Mouse (Mus musculus) forebrain, postnatal 0 days (tissue): ENCODE data around the gene Gdf15. TPM values are rescaled to one million over a fixed set of nuclear protein-coding genes. Genes with fewer than 3 reads are reported as not detected.

Experiments
- ATAC-seq: fragments of 200-750 bp; cut with Nextera tagmentation; 2 replicates; pipeline ENCODE4 v1.8.0; 2017; ENCODE audit warnings: mild to moderate bottlenecking, moderate library complexity
- DNase-seq: peaks from one replicate; pipeline ENCODE4 v3.0.0-alpha.2; 2015
- H3K27ac ChIP-seq: fragments of 300-500 bp; sonication (generic); 2 replicates; pipeline ENCODE4 v1.5.1; 2014; ENCODE audit warnings: low read depth, mild to moderate bottlenecking, antibody characterized with exemption, low read length, moderate library complexity, mixed read lengths
- H3K27me3 ChIP-seq: fragments of 300-500 bp; sonication (generic); 2 replicates; pipeline ENCODE4 v1.6.1; 2014; ENCODE audit warnings: mild to moderate bottlenecking, low read length, mixed read lengths; ENCODE audit not compliant: insufficient read depth
- H3K36me3 ChIP-seq: fragments of 300-500 bp; sonication (generic); 2 replicates; pipeline ENCODE4 v1.6.1; 2014; ENCODE audit warnings: mild to moderate bottlenecking, moderate library complexity; ENCODE audit not compliant: insufficient read depth
- H3K4me1 ChIP-seq: fragments of 300-500 bp; sonication (generic); 2 replicates; pipeline ENCODE4 v1.6.1; 2014; ENCODE audit warnings: antibody characterized with exemption; ENCODE audit not compliant: insufficient read depth
- H3K4me2 ChIP-seq: fragments of 300-500 bp; sonication (generic); 2 replicates; pipeline ENCODE4 v1.6.1; 2014; ENCODE audit warnings: low read depth, mild to moderate bottlenecking, moderate library complexity
- H3K4me3 ChIP-seq: fragments of 300-500 bp; sonication (generic); 2 replicates; pipeline ENCODE4 v1.5.1; 2014; ENCODE audit warnings: low read depth, low read length, mixed read lengths
- H3K9ac ChIP-seq: fragments of 300-500 bp; sonication (generic); 2 replicates; pipeline ENCODE4 v1.6.1; 2014; ENCODE audit warnings: mild to moderate bottlenecking
- H3K9me3 ChIP-seq: fragments of 300-500 bp; sonication (generic); 2 replicates; pipeline ENCODE4 v1.6.1; 2016; ENCODE audit warnings: low read length
- CTCF ChIP-seq: sonication (generic); IDR thresholded peaks from 2 replicates; pipeline ENCODE4 v1.5.1; 2016; ENCODE audit warnings: antibody characterized with exemption, control low read depth, low read depth
- WGBS: fragments of 180-500 bp; shearing (Covaris S2); extraction: QIAGEN DNeasy Blood & Tissue Kit; methylation state at CpG from one replicate; pipeline ENCODE4 v1.1.7; 2014; 5-methylcytosine and 5-hydroxymethylcytosine counted together
- polyA plus RNA-seq: library from polyadenylated mRNA; unstranded; fragments of >200 nt; fragmentation: Nextera tagmentation; extraction: Ambion mirVana; gene quantifications from 2 replicates; pipeline ENCODE4 v1.2.1, GENCODE M21; 2015
- total RNA-seq: library from RNA; depleted of rRNA; stranded (reverse); fragments of >200 nt; gene quantifications from 2 replicates; pipeline ENCODE4 v1.2.3, GENCODE M21; 2014; rRNA removed

The Gdf15 gene
- total RNA-seq (0.90 TPM in 1 of 2 replicates, not detected in the other), polyA plus RNA-seq (0.18 and 0.26 TPM in 2 replicates)

- DNase-seq (no peak), ATAC-seq (no peak)
- TF ChIP-seq CTCF: no peak
- Histone ChIP-seq H3K27me3 (no peaks in the 10 kb centered on the region; the same call in 1 of the 2 replicates), H3K4me1 (0 out of 2 replicates have a peak, but pooled peaks cover 3% of the 10 kb centered on the region), H3K9me3 (no peaks in the 10 kb centered on the region), H3K4me3 (no peak within 1 kb of the TSS), H3K27ac (no peak within 1 kb of the TSS), H3K4me2 (no peak within 1 kb of the TSS), H3K9ac (no peak within 1 kb of the TSS; the same call in 1 of the 2 replicates), H3K36me3 (no peaks in the 10 kb centered on the region)
- WGBS: 85% methylated on average over 6 of the region's 6 CpGs
Measured at GRCm38 (mm10) chr8:70632346-70632892, at the start of gene Gdf15. Gdf15 (minus strand) TSS chr8:70632456.

DNA sequence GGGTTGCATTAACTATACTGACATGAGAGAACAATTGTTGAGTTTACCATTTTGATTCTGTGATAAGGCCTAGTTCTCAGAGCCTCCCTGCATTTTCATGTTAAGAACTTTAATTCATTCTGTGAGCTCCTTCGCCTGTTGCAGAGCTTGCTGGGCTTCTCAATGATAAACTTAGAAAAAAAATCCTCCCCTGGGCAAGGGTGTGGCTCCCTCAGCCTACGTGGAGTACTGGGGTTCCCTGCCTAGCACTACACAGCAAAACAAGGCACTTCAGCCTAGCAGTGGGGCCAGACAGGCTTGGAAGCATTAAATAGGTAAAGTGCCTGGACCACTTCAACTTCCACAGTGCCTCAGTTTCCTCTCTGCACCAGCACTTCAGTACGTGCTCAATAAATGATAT, 49.2 kb upstream of the Gdf15 start:
- DNase-seq (no peak), ATAC-seq (no peak)
- Histone ChIP-seq H3K27ac (no peak overlapping the region), H3K36me3 (peaks cover 24% of the 10 kb centered on the region), H3K9ac (no peak overlapping the region), H3K4me1 (no peaks in the 10 kb centered on the region), H3K4me3 (no peak overlapping the region), H3K4me2 (no peak overlapping the region), H3K9me3 (no peaks in the 10 kb centered on the region), H3K27me3 (no peaks in the 10 kb centered on the region)
- TF ChIP-seq CTCF: no peak
- 75% methylated on average over 3 of the region's 3 CpGs for WGBS

- 84% methylated on average over 3 of the region's 3 CpGs for WGBS
Measured at GRCm38 (mm10) chr8:70680039-70680438, 47.8 kb upstream of the Gdf15 start.

GRCm38 (mm10) chr8:70679404-70679803, 47.1 kb upstream of the Gdf15 start:
- H3K27me3 ChIP-seq: no peaks in the 10 kb centered on the region
- no peak for TF ChIP-seq CTCF
- no peak overlapping the region for H3K4me2 ChIP-seq
- peaks cover 24% of the 10 kb centered on the region for H3K36me3 ChIP-seq
- H3K4me1 ChIP-seq: no peaks in the 10 kb centered on the region; the same call in 1 of the 2 replicates
- DNase-seq (no peak), ATAC-seq (no peak)
- no peaks in the 10 kb centered on the region for H3K9me3 ChIP-seq
- H3K4me3 ChIP-seq: no peak overlapping the region
- no peak overlapping the region for H3K9ac ChIP-seq
- 93% methylated on average over 4 of the region's 4 CpGs for WGBS
- H3K27ac ChIP-seq: no peak overlapping the region

More at GRCm38 (mm10) chr8:70680039-70680438, 47.8 kb upstream of the Gdf15 start:
- Histone ChIP-seq H3K36me3 (peaks cover 24% of the 10 kb centered on the region), H3K4me2 (no peak overlapping the region), H3K4me3 (no peak overlapping the region), H3K9ac (no peak overlapping the region), H3K4me1 (no peaks in the 10 kb centered on the region), H3K9me3 (no peaks in the 10 kb centered on the region), H3K27me3 (no peaks in the 10 kb centered on the region), H3K27ac (no peak overlapping the region)
- TF ChIP-seq CTCF: no peak
- ATAC-seq (no peak), DNase-seq (no peak)

DNA sequence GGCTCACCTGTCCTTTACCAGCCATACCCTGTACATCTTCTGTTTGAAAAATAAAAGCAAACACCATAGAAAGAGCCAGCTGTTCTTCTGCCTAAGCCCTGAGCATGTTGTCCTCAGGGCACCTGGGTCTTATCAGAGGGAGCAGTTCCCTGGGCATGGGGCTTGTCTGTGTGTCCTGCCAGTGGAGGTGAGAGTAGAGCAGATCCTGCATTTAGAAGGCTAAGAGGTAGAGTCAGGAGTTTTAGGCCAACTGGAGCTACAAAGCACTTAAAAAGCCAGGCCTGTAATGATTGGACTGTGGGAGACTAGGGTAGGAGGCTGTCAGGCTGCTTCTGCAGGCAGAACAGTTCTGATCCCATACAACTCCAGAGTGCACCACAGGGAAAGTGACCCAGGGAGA, 46.4 kb upstream of the Gdf15 start:
- H3K4me2 ChIP-seq: no peak overlapping the region
- TF ChIP-seq CTCF: no peak
- H3K9ac ChIP-seq: no peak overlapping the region
- H3K27me3 ChIP-seq: no peaks in the 10 kb centered on the region
- peaks cover 6% of the 10 kb centered on the region for H3K4me1 ChIP-seq
- H3K36me3 ChIP-seq: peaks cover 24% of the 10 kb centered on the region
- H3K27ac ChIP-seq: no peak overlapping the region
- ATAC-seq (no peak), DNase-seq (no peak)
- H3K4me3 ChIP-seq: no peak overlapping the region
- H3K9me3 ChIP-seq: no peaks in the 10 kb centered on the region

- H3K9me3 ChIP-seq: no peaks in the 10 kb centered on the region
- no peak overlapping the region for H3K4me2 ChIP-seq
- no peak overlapping the region for H3K9ac ChIP-seq
- peaks cover 24% of the 10 kb centered on the region for H3K36me3 ChIP-seq
- 93% methylated on average over 15 of the region's 15 CpGs for WGBS
- ATAC-seq (no peak), DNase-seq (no peak)
- H3K4me1 ChIP-seq: peaks cover 9% of the 10 kb centered on the region
- H3K27me3 ChIP-seq: no peaks in the 10 kb centered on the region
- no peak overlapping the region for H3K4me3 ChIP-seq
- TF ChIP-seq CTCF: no peak
- no peak overlapping the region for H3K27ac ChIP-seq
Measured at GRCm38 (mm10) chr8:70677451-70678080, 45.3 kb upstream of the Gdf15 start.

DNA sequence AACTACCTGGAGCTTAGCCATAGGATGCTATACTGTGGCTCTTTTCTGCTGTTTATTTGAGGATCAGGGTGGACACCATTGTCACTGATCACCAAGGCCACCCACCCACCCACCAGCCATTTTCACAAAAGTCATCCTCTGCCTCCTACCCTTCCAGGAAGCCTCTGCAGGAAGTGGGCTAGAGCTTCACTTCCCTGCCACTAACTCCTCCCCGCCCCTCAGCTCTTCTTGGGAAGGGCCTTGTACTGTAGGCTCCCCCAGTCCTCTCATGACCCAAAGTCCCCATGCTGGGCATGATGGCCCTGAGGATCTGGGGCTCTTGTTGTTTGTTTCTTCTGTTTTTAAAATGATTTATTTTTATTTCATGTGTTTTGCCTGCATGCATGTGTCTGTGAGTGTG, 43.1 kb upstream of the Gdf15 start:
- H3K36me3 ChIP-seq: peaks cover 24% of the 10 kb centered on the region
- H3K4me2 ChIP-seq: no peak overlapping the region
- DNase-seq: no peak
- H3K4me1 ChIP-seq: peaks cover 14% of the 10 kb centered on the region
- no peak overlapping the region for H3K9ac ChIP-seq
- no peak for TF ChIP-seq CTCF
- 89% methylated on average over 1 of the region's 1 CpGs for WGBS
- no peaks in the 10 kb centered on the region for H3K9me3 ChIP-seq
- H3K27ac ChIP-seq: no peak overlapping the region
- no peaks in the 10 kb centered on the region for H3K27me3 ChIP-seq
- no peak overlapping the region for H3K4me3 ChIP-seq
- no peak for ATAC-seq
